Mouse (Mus musculus) brain, embryonic 14.5 days (tissue): ENCODE measurements around the gene 1810043G02Rik.

Experiments
- CTCF ChIP-seq: fragments of 200-500 bp; IDR thresholded peaks from 2 replicates; pipeline ENCODE4 v1.5.1; 2012; ENCODE audit warnings: inconsistent platforms, mild to moderate bottlenecking, moderate library complexity, borderline replicate concordance; ENCODE audit not compliant: insufficient read depth, insufficient read length; ENCODE audit errors: extremely low read depth
- POLR2A ChIP-seq: fragments of 200-500 bp; IDR thresholded peaks from 2 replicates; pipeline ENCODE4 v1.6.1; 2012; ENCODE audit warnings: mild to moderate bottlenecking, inconsistent platforms, borderline replicate concordance; ENCODE audit not compliant: poor library complexity, insufficient read depth, insufficient read length, severe bottlenecking; ENCODE audit errors: extremely low read depth

DNA sequence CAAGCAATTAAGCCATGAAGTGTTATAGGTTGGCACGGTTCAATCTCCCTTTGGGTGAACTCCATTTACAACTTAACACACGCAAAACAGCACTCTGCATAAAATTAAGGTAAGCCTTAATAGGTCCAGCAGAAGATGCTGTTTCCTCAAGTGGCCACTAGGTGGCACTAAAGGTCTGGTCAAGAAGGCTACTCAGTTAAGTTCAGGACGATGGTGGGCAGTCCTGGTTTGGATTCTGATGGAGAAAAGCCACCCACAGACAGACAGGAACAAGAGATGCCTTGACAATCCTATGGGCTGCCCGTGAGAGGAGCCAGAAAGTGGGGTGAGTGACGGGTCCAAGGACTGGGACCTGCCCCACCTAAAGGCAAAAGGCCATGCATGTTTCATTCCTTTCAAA, 49.8 kb downstream of the 1810043G02Rik start:
- TF ChIP-seq CTCF (peak; percentile 90), POLR2A (no peak)
